Mouse (Mus musculus) myocyte (in vitro differentiated cells): ENCODE results near the gene Entpd1. TPM values are rescaled to one million over a fixed set of nuclear protein-coding genes. Genes with fewer than 3 reads are reported as not detected.

Experiments used
- H3K27me3 ChIP-seq: one replicate; pipeline ENCODE4 v1.6.1; 2011; ENCODE audit not compliant: control insufficient read depth, insufficient read depth, insufficient read length
- H3K36me3 ChIP-seq: one replicate; pipeline ENCODE4 v1.6.1; 2011; ENCODE audit not compliant: control insufficient read depth, insufficient read depth
- H3K4me2 ChIP-seq: one replicate; pipeline ENCODE4 v1.6.1; 2011; ENCODE audit warnings: low read depth, control low read depth
- H3K4me3 ChIP-seq: one replicate; pipeline ENCODE4 v1.5.1; 2011; ENCODE audit warnings: mild to moderate bottlenecking, control low read depth, moderate library complexity
- H3K79me2 ChIP-seq: one replicate; pipeline ENCODE4 v1.6.1; 2011; ENCODE audit not compliant: control insufficient read depth, insufficient read depth
- H3ac ChIP-seq: one replicate; pipeline ENCODE4 v1.6.1; 2011; ENCODE audit not compliant: control insufficient read depth, insufficient read length
- CEBPB ChIP-seq: IDR thresholded peaks from 2 replicates; pipeline ENCODE4 v1.6.1; 2011; ENCODE audit warnings: mild to moderate bottlenecking, moderate library complexity; ENCODE audit not compliant: poor library complexity, insufficient read depth, severe bottlenecking
- E2F4 ChIP-seq: IDR thresholded peaks from one replicate; pipeline ENCODE4 v1.6.1; 2011; ENCODE audit warnings: mild to moderate bottlenecking, control low read depth, moderate library complexity; ENCODE audit not compliant: insufficient read depth
- MAX ChIP-seq: IDR thresholded peaks from one replicate; pipeline ENCODE4 v1.6.1; 2011; ENCODE audit warnings: low read depth, mild to moderate bottlenecking, control low read depth
- MYOD1 ChIP-seq, 3 experiments: IDR thresholded peaks; one replicate each; pipeline ENCODE4 v1.6.1; 2011; ENCODE audit warnings: control low read depth in 2 of 3, low read depth in 2 of 3, mild to moderate bottlenecking in 2 of 3, moderate library complexity in 1 of 3; ENCODE audit not compliant: insufficient read length in 2 of 3, control insufficient read depth in 1 of 3
- MYOG ChIP-seq, 3 experiments: IDR thresholded peaks; one replicate each; pipeline ENCODE4 v1.6.1; 2011; ENCODE audit warnings: control low read depth in 2 of 3, low read depth in 2 of 3, mild to moderate bottlenecking in 2 of 3; ENCODE audit not compliant: insufficient read length in 2 of 3, control insufficient read depth in 1 of 3, insufficient read depth in 1 of 3
- POLR2A ChIP-seq: IDR thresholded peaks from one replicate; pipeline ENCODE4 v1.6.1; 2011; ENCODE audit warnings: low read depth, mild to moderate bottlenecking, control low read depth, moderate library complexity; ENCODE audit not compliant: insufficient read length
- POLR2AphosphoS2 ChIP-seq: IDR thresholded peaks from one replicate; pipeline ENCODE4 v1.6.1; 2011; ENCODE audit warnings: low read depth, control low read depth; ENCODE audit not compliant: insufficient read length
- REST ChIP-seq: IDR thresholded peaks from one replicate; pipeline ENCODE4 v1.6.1; 2011; ENCODE audit warnings: mild to moderate bottlenecking, control low read depth, moderate library complexity; ENCODE audit not compliant: insufficient read depth, insufficient read length
- SRF ChIP-seq: IDR thresholded peaks from one replicate; pipeline ENCODE4 v1.6.1; 2011; ENCODE audit warnings: low read depth; ENCODE audit not compliant: control insufficient read depth, insufficient read length
- TCF12 ChIP-seq: IDR thresholded peaks from one replicate; pipeline ENCODE4 v1.6.1; 2011; ENCODE audit warnings: mild to moderate bottlenecking, control low read depth; ENCODE audit not compliant: poor library complexity, insufficient read depth, severe bottlenecking
- TCF3 ChIP-seq: IDR thresholded peaks from one replicate; pipeline ENCODE4 v1.6.1; 2011; ENCODE audit warnings: low read depth, control low read depth; ENCODE audit not compliant: insufficient read length
- USF1 ChIP-seq: IDR thresholded peaks from one replicate; pipeline ENCODE4 v1.6.1; 2011; ENCODE audit warnings: low read depth, mild to moderate bottlenecking, control low read depth, moderate library complexity
- polyA plus RNA-seq: library from polyadenylated mRNA; unstranded; fragments of >200 nt; fragmentation: generic; extraction: Trizol; gene quantifications from one replicate; pipeline ENCODE4 v1.2.1, GENCODE M21; 2012; ENCODE audit warnings: missing spikeins

Gene Entpd1
- polyA plus RNA-seq, 1 experiment: 0.07 TPM

DNA sequence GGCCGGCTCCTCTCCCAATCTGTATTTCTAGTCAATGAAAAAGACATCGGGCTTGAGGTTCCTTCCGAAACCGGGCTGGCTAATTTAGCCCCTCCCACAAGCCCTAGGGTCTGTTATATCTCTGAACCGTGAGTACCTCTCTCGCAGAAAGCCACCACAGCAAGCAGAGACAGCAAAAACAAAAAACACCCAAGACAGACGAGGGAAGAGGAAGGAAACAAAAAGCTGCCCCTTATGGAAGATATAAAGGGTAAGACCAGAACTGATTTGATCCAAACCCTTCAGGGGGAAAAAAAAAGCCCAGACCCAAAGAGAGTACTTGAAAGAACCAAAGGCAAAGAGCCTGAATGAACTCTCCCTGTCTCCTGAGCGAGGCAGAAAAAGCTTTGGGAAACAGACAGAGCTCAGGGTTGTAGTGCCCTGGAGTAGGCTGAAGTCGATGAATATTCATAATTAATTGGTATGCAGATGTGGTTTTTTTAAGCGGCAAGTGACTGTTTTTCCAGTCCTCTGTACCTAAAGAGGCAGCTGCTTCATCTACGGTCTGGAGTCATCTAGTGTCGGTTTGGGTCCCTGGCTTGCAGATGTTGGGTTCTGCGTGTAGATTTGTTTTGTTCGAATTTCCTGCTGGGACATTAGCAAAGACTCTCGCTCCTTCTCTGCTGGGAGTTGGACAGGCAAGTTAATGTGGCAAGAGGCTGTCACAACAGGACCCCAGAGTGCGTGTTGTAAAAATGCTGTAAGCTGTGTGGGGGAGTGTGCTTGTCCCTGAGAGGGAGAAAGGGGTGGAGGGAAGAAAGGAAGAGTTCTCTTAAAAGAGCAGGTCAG lies 47.7 kb downstream of the Entpd1 start:
- H3K36me3 ChIP-seq: no peaks in the 10 kb centered on the region
- H3K4me2 ChIP-seq: no peak overlapping the region
- no peak overlapping the region for H3K4me3 ChIP-seq
- no peaks in the 10 kb centered on the region for H3K79me2 ChIP-seq
- TF ChIP-seq MYOG (IDR thresholded peaks at IDR 0.05; ENCODE audit: control insufficient read depth in 1 of 3, insufficient read depth in 1 of 3, insufficient read length in 2 of 3, low read depth in 2 of 3) (no peak), POLR2AphosphoS2 (no peak), SRF (no peak), MYOD1 (IDR thresholded peaks at IDR 0.05; ENCODE audit: control insufficient read depth in 1 of 3, insufficient read length in 2 of 3, low read depth in 2 of 3) (no peak), TCF12 (no peak), TCF3 (no peak)
- no peaks in the 10 kb centered on the region for H3K27me3 ChIP-seq
- H3ac ChIP-seq: no peak overlapping the region

DNA sequence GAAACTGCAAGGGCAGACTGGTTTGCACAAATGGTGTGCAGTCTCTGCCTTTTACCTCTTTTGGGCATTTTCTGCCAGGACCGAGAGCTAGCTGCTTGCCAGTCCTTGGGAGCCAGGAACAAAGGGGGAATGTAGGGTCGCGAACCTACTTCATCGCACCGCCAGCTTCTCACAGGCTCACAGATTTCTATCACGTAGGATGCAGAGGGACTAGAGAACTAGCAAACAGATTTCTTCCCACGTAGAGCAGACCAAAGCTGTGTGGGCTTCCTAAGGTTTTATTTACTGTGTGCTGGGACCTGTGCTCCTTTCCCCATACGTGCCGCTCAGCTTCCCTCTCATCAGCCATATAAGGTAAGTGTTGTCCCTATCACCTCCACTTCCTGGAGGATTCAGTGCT lies 48.3 kb downstream of the Entpd1 start:
- Histone ChIP-seq H3K79me2 (no peaks in the 10 kb centered on the region), H3ac (no peak overlapping the region), H3K36me3 (no peaks in the 10 kb centered on the region), H3K4me3 (no peak overlapping the region), H3K27me3 (no peaks in the 10 kb centered on the region), H3K4me2 (no peak overlapping the region)
- TF ChIP-seq MYOD1 (IDR thresholded peaks at IDR 0.05; ENCODE audit: control insufficient read depth in 1 of 3, insufficient read length in 2 of 3, low read depth in 2 of 3) (no peak), MYOG (IDR thresholded peaks at IDR 0.05; ENCODE audit: control insufficient read depth in 1 of 3, insufficient read depth in 1 of 3, insufficient read length in 2 of 3, low read depth in 2 of 3) (no peak), MAX (no peak), CEBPB (no peak), E2F4 (no peak), REST (no peak), POLR2A (no peak)

DNA sequence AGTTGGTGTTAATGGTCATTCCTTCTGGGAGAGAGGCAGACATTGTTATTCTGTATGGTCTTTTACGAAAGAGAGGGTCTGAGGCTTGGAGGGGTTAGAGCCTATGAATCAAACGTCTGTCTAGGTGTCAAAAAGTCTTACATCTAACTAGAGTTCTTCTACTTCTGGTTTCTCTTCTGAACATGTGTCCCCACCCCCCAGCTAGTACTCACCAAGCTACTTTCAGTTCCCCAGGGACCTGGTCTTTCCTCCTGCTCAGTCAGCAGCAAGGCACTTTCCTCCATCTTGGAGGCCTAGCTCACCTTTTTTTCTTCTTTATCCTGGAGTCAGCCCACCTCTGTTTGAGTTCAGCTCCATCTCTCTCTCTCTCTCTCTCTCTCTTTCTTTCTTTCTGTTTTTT lies 48.9 kb downstream of the Entpd1 start:
- Histone ChIP-seq H3K4me2 (no peak overlapping the region), H3K36me3 (no peaks in the 10 kb centered on the region), H3K79me2 (no peaks in the 10 kb centered on the region), H3K4me3 (no peak overlapping the region), H3K27me3 (no peaks in the 10 kb centered on the region), H3ac (no peak overlapping the region)
- TF ChIP-seq SRF (no peak), TCF3 (no peak), POLR2AphosphoS2 (no peak), REST (no peak), CEBPB (no peak), TCF12 (no peak), MAX (no peak), MYOG (IDR thresholded peaks at IDR 0.05; ENCODE audit: control insufficient read depth in 1 of 3, insufficient read depth in 1 of 3, insufficient read length in 2 of 3, low read depth in 2 of 3) (no peak), POLR2A (no peak), USF1 (no peak), E2F4 (no peak), MYOD1 (IDR thresholded peaks at IDR 0.05; ENCODE audit: control insufficient read depth in 1 of 3, insufficient read length in 2 of 3, low read depth in 2 of 3) (no peak)

DNA sequence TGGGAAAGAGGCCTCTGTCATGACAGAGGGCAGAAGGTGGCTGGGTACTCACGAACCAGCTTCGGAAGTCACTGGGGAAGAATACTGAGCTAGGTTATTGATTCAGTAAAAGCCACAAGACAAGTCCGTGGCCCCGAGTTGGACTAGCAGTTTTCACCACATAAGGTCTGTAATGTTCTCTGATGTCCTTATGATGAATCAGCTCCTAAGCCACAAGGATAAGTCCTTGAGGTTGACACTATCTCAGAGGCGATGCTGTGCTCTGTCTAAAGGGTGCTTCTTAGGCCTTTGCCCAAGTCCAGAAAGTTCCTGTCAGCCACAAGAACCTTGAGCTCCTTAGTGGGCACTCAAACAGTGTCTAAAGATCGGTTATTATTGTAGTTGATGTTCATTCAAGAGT lies 49.7 kb downstream of the Entpd1 start:
- no peak overlapping the region for H3K4me3 ChIP-seq
- no peaks in the 10 kb centered on the region for H3K27me3 ChIP-seq
- H3K36me3 ChIP-seq: no peaks in the 10 kb centered on the region
- TF ChIP-seq TCF12 (no peak), MYOG (IDR thresholded peaks at IDR 0.05; ENCODE audit: control insufficient read depth in 1 of 3, insufficient read depth in 1 of 3, insufficient read length in 2 of 3, low read depth in 2 of 3) (no peak), USF1 (no peak)
- H3K4me2 ChIP-seq: no peak overlapping the region
- H3ac ChIP-seq: no peak overlapping the region
- H3K79me2 ChIP-seq: no peaks in the 10 kb centered on the region

DNA sequence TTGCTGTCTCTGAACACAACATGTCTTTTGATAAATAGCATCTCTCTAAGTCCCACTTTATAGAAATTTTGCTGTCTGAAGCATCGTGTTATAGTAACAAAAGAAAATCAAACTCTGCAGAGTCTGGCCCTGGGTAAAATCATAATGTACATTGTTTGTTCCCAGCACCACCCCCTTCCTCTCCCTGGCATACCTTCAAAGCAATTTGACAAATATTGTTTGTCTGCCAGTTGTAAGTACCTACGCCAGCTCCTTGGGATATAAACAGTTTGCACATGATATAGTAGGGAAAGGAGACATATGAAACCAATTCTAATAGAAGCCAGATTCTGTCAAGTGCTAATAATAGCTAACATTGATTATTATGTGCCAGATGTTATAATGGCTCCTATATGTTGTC lies 50.6 kb downstream of the Entpd1 start:
- H3K36me3 ChIP-seq: no peaks in the 10 kb centered on the region
- TF ChIP-seq MAX (no peak), MYOD1 (IDR thresholded peaks at IDR 0.05; ENCODE audit: control insufficient read depth in 1 of 3, insufficient read length in 2 of 3, low read depth in 2 of 3) (no peak)
- H3ac ChIP-seq: no peak overlapping the region
- H3K4me2 ChIP-seq: no peak overlapping the region
- H3K27me3 ChIP-seq: no peaks in the 10 kb centered on the region
- no peaks in the 10 kb centered on the region for H3K79me2 ChIP-seq
- no peak overlapping the region for H3K4me3 ChIP-seq
